9 mouse cellular contexts compared by ENCODE assay signal in the genomic region with DNA sequence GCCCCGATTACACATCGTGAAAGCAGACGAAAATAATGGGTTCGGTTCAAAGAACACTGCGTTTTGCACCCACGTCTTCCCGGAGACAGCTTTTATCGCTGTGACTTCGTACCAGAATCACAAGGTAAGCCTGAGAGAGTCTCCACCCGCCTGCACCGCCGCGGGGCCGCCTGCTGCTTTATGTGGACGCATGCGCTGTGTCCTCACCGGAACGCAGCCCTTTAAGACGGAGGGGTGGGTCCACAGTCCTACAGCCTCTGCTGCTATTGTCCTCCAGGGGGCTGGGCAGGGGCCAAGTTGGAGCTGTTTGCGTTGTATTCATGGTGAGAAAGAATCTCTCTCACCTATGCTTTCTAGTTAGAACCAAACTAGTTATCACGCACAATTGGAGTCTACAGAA. TPM values are rescaled to one million over a fixed set of nuclear protein-coding genes. Genes with fewer than 3 reads are reported as not detected.
DNase-seq lines count a peak whose midpoint lies in the region; ATAC-seq and TF ChIP-seq lines count a peak whose summit lies in the region.
"Had no signal": no experiment of that assay in that cellular context is flagged by ENCODE, and none has a peak within 500 bp of the region (broad histone marks: within the 10 kb centered on the region; RNA-seq: fewer than 3 reads in every experiment).

No protein-coding gene starts in this region.

- TF ChIP-seq EP300 in liver, embryonic 14.5 days (IDR thresholded peaks at IDR 0.05; ENCODE audit: low read depth), result no peak

- H3K9ac ChIP-seq in heart, embryonic 16.5 days (ENCODE audit: low read length), result peak overlapping the region; percentile 48
- H3K9ac ChIP-seq in liver, embryonic 14.5 days (replicated peaks), result no peak overlapping the region

- peak; percentile 10 for DNase-seq in kidney, postnatal 14 days
- DNase-seq in kidney, postnatal 36 days, result no peak
- peak; percentile 84 for DNase-seq in embryo, embryonic 11 days
- no peak for DNase-seq in liver, embryonic 14.5 days (ENCODE audit: low read depth in 3 of 3, low spot score in 3 of 3)
- no peak for DNase-seq in gastrocnemius, postnatal 4 days (ENCODE audit: low spot score in 2 of 2)
- DNase-seq in left cerebral cortex, postnatal 4 days, result no peak
- no peak for DNase-seq in thymus, postnatal 36 days

- peak overlapping the region; percentile 8 for H3K27ac ChIP-seq in heart, embryonic 16.5 days (ENCODE audit: low read length)
- H3K27ac ChIP-seq in liver, embryonic 14.5 days, result no peak overlapping the region

- no peaks in the 10 kb centered on the region for H3K9me3 ChIP-seq in heart, embryonic 16.5 days (replicated peaks; ENCODE audit: control insufficient read depth, low read length)
- no peaks in the 10 kb centered on the region for H3K9me3 ChIP-seq in liver, embryonic 14.5 days (ENCODE audit: control insufficient read depth, low read length)

- peak overlapping the region; percentile 28 for H3K4me3 ChIP-seq in heart, embryonic 16.5 days (ENCODE audit: low read length)
- no peak overlapping the region for H3K4me3 ChIP-seq in liver, embryonic 14.5 days (ENCODE audit: insufficient read depth in 1 of 2, low read depth in 2 of 2, low read length in 2 of 2)

- TF ChIP-seq CTCF in liver, embryonic 14.5 days (IDR thresholded peaks at IDR 0.05; ENCODE audit: low read depth), result 0 out of 2 replicates have a peak, but pooled peaks have one; percentile 2

- peak overlapping the region; percentile 55 for H3K4me2 ChIP-seq in heart, embryonic 16.5 days (ENCODE audit: low read depth, low read length)
- no peak overlapping the region for H3K4me2 ChIP-seq in liver, embryonic 14.5 days (ENCODE audit: low read depth)

- H3K27me3 ChIP-seq in heart, embryonic 16.5 days (ENCODE audit: control insufficient read depth, insufficient read depth, low read length), result peaks cover 12% of the 10 kb centered on the region; the same call in 1 of the 2 replicates
- peaks cover 59% of the 10 kb centered on the region for H3K27me3 ChIP-seq in liver, embryonic 14.5 days (ENCODE audit: control insufficient read depth, insufficient read depth, low read length)

- peak; percentile 87 for ATAC-seq in heart, embryonic 16.5 days (replicated peaks; ENCODE audit: extremely low read depth, insufficient read depth, low FRiP score)
- no peak for ATAC-seq in liver, embryonic 14.5 days (ENCODE audit: insufficient read depth)

- H3K4me1 ChIP-seq in heart, embryonic 16.5 days (ENCODE audit: control insufficient read depth, insufficient read depth, low read length), result peaks cover 22% of the 10 kb centered on the region
- no peaks in the 10 kb centered on the region for H3K4me1 ChIP-seq in liver, embryonic 14.5 days (replicated peaks; ENCODE audit: control insufficient read depth in 2 of 2, insufficient read depth in 2 of 2, low read length in 1 of 2)

- intact Hi-C loops in left cerebral cortex, postnatal 4 days (cut with DNase I), result loop anchor here (5.0 kb wide), 1 partner anchor 242 kb away; no protein-coding TSS in a partner anchor

- 2% methylated on average over 21 of the region's 21 CpGs for WGBS in heart, embryonic 16.5 days
- WGBS in liver, embryonic 14.5 days (ENCODE audit: insufficient replicate concordance), result 2% methylated on average over 21 of the region's 21 CpGs

- H3K36me3 ChIP-seq in heart, embryonic 16.5 days (ENCODE audit: control insufficient read depth, insufficient read depth), result peaks cover 6% of the 10 kb centered on the region; the same call in 1 of the 2 replicates
- H3K36me3 ChIP-seq in liver, embryonic 14.5 days (replicated peaks; ENCODE audit: control insufficient read depth, insufficient read depth, low read depth), result no peaks in the 10 kb centered on the region

RNA-seq across cellular contexts. Expression of a gene that starts 12.5 kb away (rescaled TPM):
- 30.5 and 36.3 TPM in 2 replicates for polyA plus RNA-seq in heart, embryonic 16.5 days (2015; fragmentation: Nextera tagmentation; extraction: Ambion mirVana)
- 0.01 TPM in 1 of 2 replicates, not detected in the other for polyA plus RNA-seq in liver, embryonic 14.5 days (2012; rRNA removed)
- polyA plus RNA-seq in liver, embryonic 14.5 days (2014; fragmentation: Nextera tagmentation; extraction: Ambion mirVana), result 0.03 TPM in 1 of 2 replicates, not detected in the other
- total RNA-seq in gastrocnemius, postnatal 4 days (2021), result under 1 TPM; 0.18 to 0.22 TPM
- total RNA-seq in left cerebral cortex, postnatal 4 days (2021), result not detected
- total RNA-seq: MEL had no signal

Comparison
In these comparisons a context has a peak if more than half of its experiments do, and no peak if none do; other contexts are left out.
1. DNase-seq: peak in kidney, postnatal 14 days (single experiment) and embryo, embryonic 11 days (single experiment); none in kidney, postnatal 36 days (0 of 2), liver, embryonic 14.5 days (0 of 3), gastrocnemius, postnatal 4 days (0 of 2), left cerebral cortex, postnatal 4 days (single experiment) and thymus, postnatal 36 days (0 of 2).